Mouse (Mus musculus) C2C12 (cell line): ENCODE measurements around the gene Stk38.

Source experiments
- CEBPB ChIP-seq: IDR thresholded peaks from one replicate; pipeline ENCODE4 v1.6.1; 2011; ENCODE audit warnings: low read depth, mild to moderate bottlenecking, control low read depth, moderate library complexity
- CTCF ChIP-seq: IDR thresholded peaks from one replicate; pipeline ENCODE4 v1.5.1; 2011; ENCODE audit not compliant: control insufficient read depth, insufficient read depth, insufficient read length
- FOSL1 ChIP-seq: IDR thresholded peaks from one replicate; pipeline ENCODE4 v1.8.0; 2011; ENCODE audit warnings: mild to moderate bottlenecking, low read length; ENCODE audit not compliant: poor library complexity, insufficient read depth, severe bottlenecking
- MAX ChIP-seq: IDR thresholded peaks from one replicate; pipeline ENCODE4 v1.6.1; 2011; ENCODE audit warnings: mild to moderate bottlenecking, control low read depth
- MYOD1 ChIP-seq: IDR thresholded peaks from one replicate; pipeline ENCODE4 v1.6.1; 2011; ENCODE audit warnings: low read depth; ENCODE audit not compliant: control insufficient read depth, insufficient read length
- MYOG ChIP-seq: IDR thresholded peaks from one replicate; pipeline ENCODE4 v1.6.1; 2011; ENCODE audit not compliant: control insufficient read depth, insufficient read length; ENCODE audit errors: extremely low read depth

DNA sequence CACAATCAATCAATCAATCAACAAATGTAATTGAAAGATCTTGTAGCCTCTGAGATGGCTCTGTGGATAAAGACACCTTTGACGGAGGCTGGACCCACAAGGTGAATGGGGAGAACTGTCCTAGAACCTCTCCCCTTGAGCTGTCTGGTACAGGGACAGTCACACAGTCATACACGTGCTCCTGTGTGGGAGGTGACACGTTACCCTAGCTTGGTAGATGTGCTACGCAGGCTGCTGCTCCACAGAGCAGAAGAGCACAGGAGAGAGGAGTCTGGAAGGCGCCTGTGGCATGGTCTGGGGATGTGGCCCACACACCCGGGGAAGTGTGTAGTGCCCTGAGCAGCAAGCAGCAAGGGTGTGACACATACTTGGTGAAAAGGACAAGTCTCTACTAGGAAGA lies 46.6 kb upstream of the Stk38 start:
- TF ChIP-seq CTCF (no peak), MAX (no peak), MYOG (no peak), CEBPB (no peak), FOSL1 (no peak), MYOD1 (no peak)
